Mouse (Mus musculus): Measurements from ENCODE around the gene Mrpl58.
"Not testable (repeated sequence)": the region's sequence is repeated elsewhere in the genome, so short reads cannot be mapped to it uniquely, and the experiment has no call there.

The Mrpl58 gene

GRCm38 (mm10) chr11:115382891-115383290, 20.7 kb upstream of the Mrpl58 start:
- DNase-seq (ENCODE audit: low spot score in 2 of 2) = no peak

GRCm38 (mm10) chr11:115383701-115384474, 19.7 kb upstream of the Mrpl58 start:
- no peak for DNase-seq (ENCODE audit: low spot score in 2 of 2)

GRCm38 (mm10) chr11:115384587-115384986, 19.0 kb upstream of the Mrpl58 start:
- DNase-seq (ENCODE audit: low spot score in 2 of 2) = no peak

GRCm38 (mm10) chr11:115386859-115387258, 16.7 kb upstream of the Mrpl58 start:
- DNase-seq (ENCODE audit: low spot score in 2 of 2) = not testable (repeated sequence)

GRCm38 (mm10) chr11:115391358-115391757, 12.2 kb upstream of the Mrpl58 start:
- DNase-seq (ENCODE audit: low spot score in 2 of 2) = no peak

- DNase-seq (ENCODE audit: low spot score in 2 of 2) = no peak
Measured at GRCm38 (mm10) chr11:115393721-115394325, 9.7 kb upstream of the Mrpl58 start.

- no peak for DNase-seq (ENCODE audit: low spot score in 2 of 2)
Measured at GRCm38 (mm10) chr11:115398085-115398484, 5.5 kb upstream of the Mrpl58 start.

- no peak for DNase-seq (ENCODE audit: low spot score in 2 of 2)
Measured at GRCm38 (mm10) chr11:115400126-115400525, 3.4 kb upstream of the Mrpl58 start.

GRCm38 (mm10) chr11:115400630-115401391, 2.7 kb upstream of the Mrpl58 start:
- no peak for DNase-seq (ENCODE audit: low spot score in 2 of 2)

GRCm38 (mm10) chr11:115405723-115406122, 2.2 kb downstream of the Mrpl58 start:
- no peak for DNase-seq (ENCODE audit: low spot score in 2 of 2)

GRCm38 (mm10) chr11:115406858-115407401, 3.4 kb downstream of the Mrpl58 start:
- DNase-seq (ENCODE audit: low spot score in 2 of 2) = no peak

- DNase-seq (ENCODE audit: low spot score in 2 of 2) = no peak
Measured at GRCm38 (mm10) chr11:115408266-115408920, 4.8 kb downstream of the Mrpl58 start.

- DNase-seq (ENCODE audit: low spot score in 2 of 2) = no peak
Measured at GRCm38 (mm10) chr11:115409556-115409955, 6.0 kb downstream of the Mrpl58 start.

GRCm38 (mm10) chr11:115419531-115420237, 16.1 kb downstream of the Mrpl58 start, which contains the start of the genes Atp5h and Kctd2:
Gene Atp5h, minus strand, starts transcription at chr11:115419962.
Gene Kctd2, plus strand, starts transcription at chr11:115420128.
- peak; percentile 86 to 94 for DNase-seq (ENCODE audit: low spot score in 2 of 2)

GRCm38 (mm10) chr11:115420336-115421190, 17.0 kb downstream of the Mrpl58 start:
- peak; percentile 67 to 71 for DNase-seq (ENCODE audit: low spot score in 2 of 2)

GRCm38 (mm10) chr11:115421328-115421727, 17.8 kb downstream of the Mrpl58 start:
- DNase-seq (ENCODE audit: low spot score in 2 of 2) = no peak

- no peak for DNase-seq (ENCODE audit: low spot score in 2 of 2)
Measured at GRCm38 (mm10) chr11:115421972-115422371, 18.4 kb downstream of the Mrpl58 start.

- no peak for DNase-seq (ENCODE audit: low spot score in 2 of 2)
Measured at GRCm38 (mm10) chr11:115423091-115423490, 19.5 kb downstream of the Mrpl58 start.

GRCm38 (mm10) chr11:115424666-115425065, 21.1 kb downstream of the Mrpl58 start:
- DNase-seq (ENCODE audit: low spot score in 2 of 2) = no peak

GRCm38 (mm10) chr11:115425671-115426070, 22.1 kb downstream of the Mrpl58 start:
- no peak for DNase-seq (ENCODE audit: low spot score in 2 of 2)

Data from spleen, postnatal 10 days (tissue).